Mouse (Mus musculus): ENCODE results near the gene Mcoln3. TPM values are rescaled to one million over a fixed set of nuclear protein-coding genes. Genes with fewer than 3 reads are reported as not detected.
A peak's percentile ranks its signal among the peaks of the same experiment; 100 is the strongest.

The Mcoln3 gene
- total RNA-seq, 2 experiments from 2014 or later, result 0.07 TPM; not detected in 1

DNA sequence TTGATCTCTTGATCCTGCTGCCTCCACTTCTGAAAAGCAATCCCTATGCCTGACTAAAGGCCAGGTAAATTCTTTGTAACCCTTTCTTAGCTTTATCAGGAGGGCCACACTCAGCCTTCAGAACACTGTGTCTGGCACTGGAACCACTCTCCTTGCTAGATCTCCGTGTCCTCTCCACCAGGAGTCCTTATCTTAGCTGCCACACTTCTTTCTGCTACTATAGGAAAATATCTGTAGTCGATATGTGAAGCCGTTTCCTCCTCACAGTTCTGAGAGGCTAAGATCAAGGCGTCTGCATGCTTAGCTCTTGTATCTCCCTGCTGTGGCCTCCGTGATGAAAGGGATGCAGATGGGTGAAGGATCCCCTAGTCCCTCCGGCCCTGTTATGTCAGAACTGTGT is 10.0 kb downstream of the Mcoln3 start:
- no peak for ATAC-seq (ENCODE audit: poor library complexity, severe bottlenecking)

DNA sequence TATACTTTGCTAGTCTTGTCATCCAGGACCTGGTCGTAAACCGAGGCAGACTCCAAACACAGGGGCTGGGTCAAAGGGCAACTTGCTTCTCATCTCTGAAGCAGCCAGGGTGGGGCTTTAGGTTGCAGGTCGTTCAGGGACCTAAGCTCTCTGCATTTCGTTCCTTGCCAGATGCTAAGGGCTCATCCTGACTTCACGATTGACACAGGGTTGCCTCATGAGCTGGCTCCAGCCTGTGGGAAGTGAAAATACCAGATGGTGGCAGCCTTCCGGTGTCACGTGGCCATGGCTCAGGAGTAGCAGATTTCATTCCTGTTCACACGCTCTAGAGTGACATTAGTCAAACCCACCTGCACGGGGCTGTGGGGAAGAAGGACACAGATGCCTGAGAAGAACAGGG is 17.6 kb downstream of the Mcoln3 start:
- peak; percentile 86 for ATAC-seq (ENCODE audit: poor library complexity, severe bottlenecking)

- peak; percentile 77 for ATAC-seq (ENCODE audit: poor library complexity, severe bottlenecking)
Measured at GRCm38 (mm10) chr3:146135417-146135816, 18.2 kb downstream of the Mcoln3 start.

- ATAC-seq (ENCODE audit: poor library complexity, severe bottlenecking), result no peak
Measured at GRCm38 (mm10) chr3:146136422-146136821, 19.2 kb downstream of the Mcoln3 start.

- no peak for ATAC-seq (ENCODE audit: poor library complexity, severe bottlenecking)
Measured at GRCm38 (mm10) chr3:146140276-146140675, 23.0 kb downstream of the Mcoln3 start.

DNA sequence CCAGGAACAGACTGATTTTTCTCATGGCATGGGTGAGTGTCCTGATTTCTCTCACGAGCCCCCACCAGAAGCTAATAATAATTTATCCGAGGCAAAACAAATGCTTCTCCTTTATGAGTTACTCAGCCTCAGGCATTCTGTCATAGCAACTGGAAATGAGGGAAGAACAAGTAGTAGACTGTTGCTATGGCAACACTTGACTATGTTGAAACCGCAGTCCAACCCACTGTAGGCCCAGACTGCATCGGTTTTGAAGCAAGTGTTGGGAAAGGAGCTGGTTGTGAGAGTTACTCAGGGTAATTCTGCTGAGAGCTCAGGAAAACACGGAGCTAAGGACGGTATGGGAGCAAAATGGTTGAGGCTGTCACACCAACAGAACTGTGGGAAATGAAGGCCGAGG is 25.3 kb downstream of the Mcoln3 start:
- peak; percentile 51; the same call in 1 of the 2 replicates for ATAC-seq (ENCODE audit: poor library complexity, severe bottlenecking)

DNA sequence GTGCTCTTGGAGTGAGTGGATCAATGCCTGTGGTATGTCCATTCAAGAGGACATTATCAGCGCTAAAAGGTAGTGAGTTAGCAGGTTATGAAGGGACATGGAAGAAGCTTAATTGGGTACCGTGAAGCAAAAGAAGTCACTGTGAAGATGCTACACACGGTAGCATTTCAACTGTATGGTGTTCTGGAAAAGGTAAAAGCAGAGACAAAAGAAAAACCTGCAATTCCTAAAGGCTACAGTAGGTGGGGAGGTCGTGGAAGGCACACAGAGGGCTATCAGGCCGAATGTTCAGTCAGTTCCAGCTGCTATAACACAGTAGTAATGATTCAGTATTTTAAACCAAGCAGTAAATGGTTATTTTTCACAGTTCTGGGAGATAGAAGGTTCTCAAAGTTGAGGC is 28.3 kb downstream of the Mcoln3 start:
- no peak for ATAC-seq (ENCODE audit: poor library complexity, severe bottlenecking)

- ATAC-seq (ENCODE audit: poor library complexity, severe bottlenecking), result no peak
Measured at GRCm38 (mm10) chr3:146146131-146146530, 28.9 kb downstream of the Mcoln3 start.

DNA sequence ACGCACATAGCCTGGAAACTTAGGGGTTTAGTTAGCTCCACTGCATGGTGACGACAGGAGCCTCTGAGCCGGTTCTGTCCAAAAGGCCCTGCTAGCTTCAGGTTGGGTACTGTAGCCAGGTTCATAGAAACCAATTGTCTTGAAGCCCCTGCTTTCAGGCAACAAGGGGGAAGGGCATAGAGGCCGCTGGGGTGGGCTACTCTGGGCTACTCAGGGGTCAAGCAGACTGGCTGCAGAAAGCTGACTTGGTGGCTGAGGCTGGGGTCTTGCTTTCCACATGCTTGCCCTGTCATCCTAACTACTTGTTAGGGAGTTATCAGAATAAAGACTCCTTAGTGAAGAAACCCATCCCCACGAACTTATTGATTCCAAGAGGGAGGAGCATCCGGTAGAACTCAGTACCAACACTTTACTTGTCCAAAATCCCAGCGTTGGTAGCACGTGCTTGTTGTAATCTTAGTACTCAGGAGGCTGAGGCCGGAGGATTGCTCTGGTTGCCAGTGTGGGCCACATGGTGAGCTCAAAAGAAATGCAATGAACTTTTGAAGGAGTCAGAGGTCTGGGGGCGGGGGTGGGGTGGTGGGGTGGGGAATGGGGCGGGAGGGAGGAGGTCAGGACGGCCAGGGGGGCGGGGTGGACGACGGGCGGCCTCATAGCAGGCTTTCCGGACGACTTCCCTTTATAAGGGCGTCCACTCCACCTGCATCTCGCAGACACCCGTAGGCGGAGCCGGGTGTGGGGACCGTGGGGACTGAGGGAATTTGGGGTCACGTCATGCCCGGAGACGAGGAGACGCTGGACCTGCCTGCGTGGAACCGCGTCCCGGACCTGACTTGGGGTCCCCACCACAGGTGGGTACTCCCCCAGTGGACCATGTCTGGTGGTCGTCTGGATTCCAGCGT is 32.2 kb downstream of the Mcoln3 start, which contains the start of gene Mcoln2:
TSS of gene Mcoln2 (plus strand) at position 678 of the 902 bp plus-strand sequence.
- ATAC-seq (ENCODE audit: poor library complexity, severe bottlenecking), result peak; percentile 73

DNA sequence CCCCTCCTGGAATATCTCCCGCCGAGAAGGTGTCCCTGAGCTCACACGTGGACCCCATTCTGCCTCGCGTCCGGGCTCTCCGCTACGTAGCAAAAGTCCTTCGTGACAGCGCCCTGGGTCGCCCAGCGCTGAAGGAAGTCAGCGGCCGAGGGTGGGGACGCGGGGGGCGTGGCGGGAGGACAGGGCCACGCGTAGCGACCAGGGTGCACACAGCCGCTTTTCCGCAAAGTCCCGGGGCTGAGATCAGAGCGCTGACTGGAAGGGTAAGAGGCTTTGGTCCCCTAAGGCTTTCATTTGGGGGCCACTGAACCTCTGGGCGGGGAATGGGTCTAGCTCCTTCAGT is 32.8 kb downstream of the Mcoln3 start:
- ATAC-seq (ENCODE audit: poor library complexity, severe bottlenecking), result peak; percentile 87

DNA sequence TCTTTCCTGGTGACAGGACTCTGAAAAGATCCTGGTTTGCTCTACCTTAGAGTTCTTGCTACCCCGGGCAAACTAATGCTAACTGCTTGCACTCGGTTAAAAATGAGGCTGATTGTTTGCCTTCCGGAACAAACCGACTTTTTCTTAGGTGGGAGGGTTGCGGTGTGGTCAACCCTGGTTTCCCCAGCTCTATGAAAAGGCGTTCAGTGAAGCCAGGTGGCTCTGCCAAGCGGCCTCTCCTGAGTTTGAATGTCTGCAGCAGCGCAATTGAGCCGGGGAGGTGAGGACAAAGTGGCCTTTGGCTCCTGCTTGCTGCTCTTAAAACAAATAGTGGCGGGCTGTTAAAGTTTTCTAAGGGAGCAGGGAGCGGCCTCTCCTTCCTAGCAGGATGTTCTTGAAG is 33.3 kb downstream of the Mcoln3 start:
- peak; percentile 19 for ATAC-seq (ENCODE audit: poor library complexity, severe bottlenecking)

DNA sequence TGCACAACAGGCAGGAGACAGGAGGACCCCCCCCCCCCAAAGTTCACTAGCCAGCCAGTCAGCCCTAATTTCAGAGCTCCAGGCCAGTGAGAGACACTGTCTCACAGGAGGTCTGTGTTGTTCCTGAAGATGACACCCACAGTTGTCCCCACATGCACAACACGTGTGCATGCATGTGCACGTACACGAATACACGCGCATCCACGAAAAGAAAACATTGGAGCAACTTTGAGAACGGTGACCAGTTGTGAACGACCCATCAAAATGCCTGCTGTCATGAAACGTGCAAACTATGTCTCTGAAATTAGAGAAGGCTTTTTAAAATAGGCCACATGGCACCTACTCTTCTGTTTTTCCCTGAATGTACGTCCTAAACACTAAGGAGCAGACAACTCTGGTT is 34.1 kb downstream of the Mcoln3 start:
- no peak for ATAC-seq (ENCODE audit: poor library complexity, severe bottlenecking)

- ATAC-seq (ENCODE audit: poor library complexity, severe bottlenecking), result no peak
Measured at GRCm38 (mm10) chr3:146151755-146152154, 34.5 kb downstream of the Mcoln3 start.

DNA sequence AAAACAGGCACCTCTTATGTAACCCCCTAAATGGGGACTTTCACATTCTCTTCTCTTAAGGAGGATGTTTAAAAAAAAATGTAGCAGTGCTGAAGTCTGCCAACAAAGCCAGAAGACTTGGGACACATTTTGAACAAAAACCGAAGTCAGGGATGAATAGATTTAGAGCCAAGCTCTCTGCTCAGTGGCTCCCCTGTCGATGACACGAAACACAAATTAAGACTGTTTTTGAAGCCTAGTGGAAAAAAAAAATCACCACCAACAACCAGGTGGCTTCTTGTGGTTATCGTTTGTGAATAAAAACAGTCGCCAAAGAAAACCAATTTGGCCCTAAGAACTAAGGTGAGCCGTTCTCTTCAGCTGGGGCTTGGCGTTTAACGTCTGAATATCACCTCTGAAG is 35.1 kb downstream of the Mcoln3 start:
- ATAC-seq (ENCODE audit: poor library complexity, severe bottlenecking), result no peak

- no peak for ATAC-seq (ENCODE audit: poor library complexity, severe bottlenecking)
Measured at GRCm38 (mm10) chr3:146152913-146153312, 35.7 kb downstream of the Mcoln3 start.

GRCm38 (mm10) chr3:146153862-146154611 is 36.8 kb downstream of the Mcoln3 start:
- no peak for ATAC-seq (ENCODE audit: poor library complexity, severe bottlenecking)

- peak; percentile 59 for ATAC-seq (ENCODE audit: poor library complexity, severe bottlenecking)
Measured at GRCm38 (mm10) chr3:146155628-146156576, 38.7 kb downstream of the Mcoln3 start.

DNA sequence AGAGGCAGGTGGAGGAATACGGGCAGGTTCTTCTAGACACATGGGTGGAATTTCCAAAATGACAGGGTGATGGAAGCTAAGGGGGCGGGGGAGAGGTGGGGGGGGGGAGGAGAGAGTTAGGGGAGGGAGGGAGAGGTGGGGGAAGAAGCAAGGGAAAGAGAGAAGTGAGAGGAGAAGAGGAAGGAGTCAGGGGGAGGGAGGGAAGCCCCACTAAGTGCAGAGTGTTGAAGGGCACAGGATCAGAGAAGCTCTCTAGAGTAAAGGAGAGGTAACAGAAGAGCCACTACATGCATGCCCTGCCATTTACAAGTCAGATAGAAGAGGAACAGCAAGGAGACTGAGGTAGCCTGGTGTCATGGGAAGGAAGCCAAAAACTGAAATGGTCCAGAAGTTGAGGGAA is 39.6 kb downstream of the Mcoln3 start:
- peak; percentile 26; the same call in 1 of the 2 replicates for ATAC-seq (ENCODE audit: poor library complexity, severe bottlenecking)

DNA sequence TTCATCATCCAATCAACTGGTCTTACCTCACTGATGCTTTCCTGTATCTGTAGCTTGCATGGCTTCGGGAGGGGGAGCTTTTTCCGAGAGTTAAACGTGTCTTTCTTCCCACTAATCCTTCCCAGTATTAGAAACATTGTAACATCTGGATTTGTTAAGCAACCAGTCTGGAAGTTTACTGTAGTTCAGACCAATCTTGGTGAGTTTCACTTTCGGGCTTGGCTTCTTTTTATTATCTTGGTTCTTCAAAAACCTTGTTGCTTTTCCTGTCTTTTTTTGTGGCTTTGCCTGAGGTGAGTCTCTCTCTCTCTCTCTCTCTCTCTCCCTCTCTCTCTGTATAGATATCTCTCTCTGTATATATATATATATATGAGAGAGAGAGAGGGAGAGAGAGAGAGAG is 40.8 kb downstream of the Mcoln3 start:
- ATAC-seq (ENCODE audit: poor library complexity, severe bottlenecking), result no peak

DNA sequence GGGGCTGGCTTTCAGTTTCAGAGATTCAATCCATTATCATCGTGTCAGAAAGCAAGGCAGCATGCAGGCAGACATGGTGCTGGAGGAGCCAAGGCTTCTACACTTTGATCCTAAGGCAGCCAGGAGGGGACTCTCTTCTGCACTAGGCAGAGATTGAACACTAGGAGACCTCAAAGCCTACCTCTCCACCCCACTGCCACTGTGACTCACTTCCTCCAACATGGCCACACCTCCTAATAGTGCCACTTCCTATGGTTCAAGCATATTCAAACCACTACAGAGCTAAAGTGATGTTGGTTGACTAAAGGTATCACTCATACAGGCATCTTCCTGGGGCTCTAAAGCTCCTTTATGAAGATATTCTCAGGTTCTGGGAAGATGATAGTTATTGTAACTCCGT is 42.1 kb downstream of the Mcoln3 start:
- peak; percentile 71 for ATAC-seq (ENCODE audit: poor library complexity, severe bottlenecking)

DNA sequence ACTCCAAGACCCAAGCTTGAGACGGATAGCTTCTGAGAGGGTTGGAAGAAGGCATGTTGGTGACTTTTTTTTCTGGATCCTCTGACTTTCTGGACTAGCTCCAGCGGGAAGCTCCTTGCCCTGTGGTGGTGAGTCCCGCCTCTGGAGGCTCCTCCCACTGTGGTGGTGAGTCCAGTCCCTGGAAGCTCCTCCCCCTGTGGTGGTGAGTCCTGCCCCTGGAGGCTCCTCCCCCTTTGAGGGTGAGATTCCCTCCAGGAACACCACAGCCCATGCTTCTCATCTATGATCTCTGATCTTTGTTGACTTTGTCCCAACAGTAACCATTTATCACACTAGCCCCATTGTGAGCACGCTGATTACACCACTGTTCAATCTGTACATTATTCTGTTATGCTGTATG is 44.9 kb downstream of the Mcoln3 start:
- ATAC-seq (ENCODE audit: poor library complexity, severe bottlenecking), result no peak
